8 mouse cellular contexts compared by ENCODE assay signal in genomic region chr19:46510824-46511223, GRCm38 (mm10). TPM values are rescaled to one million over a fixed set of nuclear protein-coding genes. Genes with fewer than 3 reads are reported as not detected.
DNase-seq lines count a peak whose midpoint lies in the region; ATAC-seq and TF ChIP-seq lines count a peak whose summit lies in the region.

No protein-coding gene starts in this region.

- DNase-seq in adrenal gland, postnatal 14 days, result peak; percentile 67
- no peak for DNase-seq in adrenal gland, postnatal 10 days
- DNase-seq in left cerebral cortex, adult 2 months (ENCODE audit: extremely low spot score in 1 of 2, low spot score in 2 of 2), result no peak
- no peak for DNase-seq in left cerebral cortex, adult 18-20 months (ENCODE audit: low spot score in 2 of 2)
- no peak for DNase-seq in frontal cortex, postnatal 36 days (ENCODE audit: low spot score in 2 of 2)
- no peak for DNase-seq in left cerebral cortex, adult 9 months (ENCODE audit: low spot score in 2 of 2)

- intact Hi-C loops in left cerebral cortex, adult 2 months (cut with DNase I), result no loop called here

- H3ac ChIP-seq in myocyte (ENCODE audit: control insufficient read depth, insufficient read length), result no peak overlapping the region

- H3K4me3 ChIP-seq in left cerebral cortex, adult 2 months, result no peak overlapping the region
- H3K4me3 ChIP-seq in myocyte, result no peak overlapping the region

- peak; percentile 63 for ATAC-seq in common myeloid progenitor, adult 5-6 weeks (replicated peaks; ENCODE audit: low read depth, poor library complexity, severe bottlenecking)

- H3K36me3 ChIP-seq in myocyte (ENCODE audit: control insufficient read depth, insufficient read depth), result peaks cover 47% of the 10 kb centered on the region

- peak; percentile 53 for TF ChIP-seq CTCF in left cerebral cortex, adult 2 months (IDR thresholded peaks at IDR 0.05)

- TF ChIP-seq POLR2A in myocyte (IDR thresholded peaks at IDR 0.05; ENCODE audit: insufficient read length, low read depth), result no peak

- 0 out of 2 replicates have a peak overlapping the region, but pooled peaks have one; percentile 24 for H3K27ac ChIP-seq in left cerebral cortex, adult 2 months

- H3K27me3 ChIP-seq in myocyte (ENCODE audit: control insufficient read depth, insufficient read depth, insufficient read length), result no peaks in the 10 kb centered on the region

- H3K79me2 ChIP-seq in myocyte (ENCODE audit: control insufficient read depth, insufficient read depth), result peaks cover 86% of the 10 kb centered on the region

- H3K4me2 ChIP-seq in myocyte (ENCODE audit: low read depth), result peak overlapping the region; percentile 12

TF ChIP-seq in myocyte, 11 proteins besides CTCF, POLR2A, EP300 and RAD21:
- TF ChIP-seq USF1 (IDR thresholded peaks at IDR 0.05; ENCODE audit: low read depth) (peak; percentile 9), MYOD1 (IDR thresholded peaks at IDR 0.05; ENCODE audit: control insufficient read depth in 1 of 3, insufficient read length in 2 of 3, low read depth in 2 of 3) (no peak)
TF ChIP-seq in myocyte: peak in this region for 1.

RNA-seq across cellular contexts. Expression of gene Trim8, which starts 9.3 kb away (rescaled TPM):
- 39.3 and 44.9 TPM in 2 replicates for total RNA-seq in adrenal gland, postnatal 14 days (2021)
- 10 to 100 TPM; 37.9 to 41.6 TPM for total RNA-seq in adrenal gland, postnatal 10 days (2021)
- total RNA-seq in left cerebral cortex, adult 2 months (2021), result 100 to 1,000 TPM; 114 to 121 TPM
- 100 to 1,000 TPM; 119 to 120 TPM for total RNA-seq in left cerebral cortex, adult 18-20 months (2021)
- 17.7 and 30.3 TPM in 2 replicates for total RNA-seq in common myeloid progenitor, adult 5-6 weeks (2017)
- polyA plus RNA-seq in myocyte (2012; fragmentation: generic; extraction: Trizol), result 42.3 TPM
